Mouse (Mus musculus) forebrain, postnatal 0 days (tissue): Measurements from ENCODE around the gene Pde4d. TPM values are rescaled to one million over a fixed set of nuclear protein-coding genes. Genes with fewer than 3 reads are reported as not detected.
A peak's percentile ranks its signal among the peaks of the same experiment; 100 is the strongest.

Source experiments
- ATAC-seq: fragments of 200-750 bp; cut with Nextera tagmentation; 2 replicates; pipeline ENCODE4 v1.8.0; 2017; ENCODE audit warnings: mild to moderate bottlenecking, moderate library complexity
- DNase-seq: peaks from one replicate; pipeline ENCODE4 v3.0.0-alpha.2; 2015
- H3K27ac ChIP-seq: fragments of 300-500 bp; sonication (generic); 2 replicates; pipeline ENCODE4 v1.5.1; 2014; ENCODE audit warnings: low read depth, mild to moderate bottlenecking, antibody characterized with exemption, low read length, moderate library complexity, mixed read lengths
- H3K27me3 ChIP-seq: fragments of 300-500 bp; sonication (generic); 2 replicates; pipeline ENCODE4 v1.6.1; 2014; ENCODE audit warnings: mild to moderate bottlenecking, low read length, mixed read lengths; ENCODE audit not compliant: insufficient read depth
- H3K36me3 ChIP-seq: fragments of 300-500 bp; sonication (generic); 2 replicates; pipeline ENCODE4 v1.6.1; 2014; ENCODE audit warnings: mild to moderate bottlenecking, moderate library complexity; ENCODE audit not compliant: insufficient read depth
- H3K4me1 ChIP-seq: fragments of 300-500 bp; sonication (generic); 2 replicates; pipeline ENCODE4 v1.6.1; 2014; ENCODE audit warnings: antibody characterized with exemption; ENCODE audit not compliant: insufficient read depth
- H3K4me2 ChIP-seq: fragments of 300-500 bp; sonication (generic); 2 replicates; pipeline ENCODE4 v1.6.1; 2014; ENCODE audit warnings: low read depth, mild to moderate bottlenecking, moderate library complexity
- H3K4me3 ChIP-seq: fragments of 300-500 bp; sonication (generic); 2 replicates; pipeline ENCODE4 v1.5.1; 2014; ENCODE audit warnings: low read depth, low read length, mixed read lengths
- H3K9ac ChIP-seq: fragments of 300-500 bp; sonication (generic); 2 replicates; pipeline ENCODE4 v1.6.1; 2014; ENCODE audit warnings: mild to moderate bottlenecking
- H3K9me3 ChIP-seq: fragments of 300-500 bp; sonication (generic); 2 replicates; pipeline ENCODE4 v1.6.1; 2016; ENCODE audit warnings: low read length
- CTCF ChIP-seq: sonication (generic); IDR thresholded peaks from 2 replicates; pipeline ENCODE4 v1.5.1; 2016; ENCODE audit warnings: antibody characterized with exemption, control low read depth, low read depth
- WGBS: fragments of 180-500 bp; shearing (Covaris S2); extraction: QIAGEN DNeasy Blood & Tissue Kit; methylation state at CpG from one replicate; pipeline ENCODE4 v1.1.7; 2014; 5-methylcytosine and 5-hydroxymethylcytosine counted together
- polyA plus RNA-seq: library from polyadenylated mRNA; unstranded; fragments of >200 nt; fragmentation: Nextera tagmentation; extraction: Ambion mirVana; gene quantifications from 2 replicates; pipeline ENCODE4 v1.2.1, GENCODE M21; 2015
- total RNA-seq: library from RNA; depleted of rRNA; stranded (reverse); fragments of >200 nt; gene quantifications from 2 replicates; pipeline ENCODE4 v1.2.3, GENCODE M21; 2014

Pde4d gene
- total and polyA plus RNA-seq, 2 experiments from 2014 or later, result 13.2 to 78.8 TPM

- DNase-seq (peak; percentile 94), ATAC-seq (peak; percentile 94)
- Histone ChIP-seq H3K4me1 (no peaks in the 10 kb centered on the region), H3K4me2 (peak overlapping the region; percentile 45), H3K4me3 (no peak overlapping the region), H3K9ac (peak overlapping the region; percentile 34), H3K36me3 (peaks cover 3% of the 10 kb centered on the region; the same call in 1 of the 2 replicates), H3K9me3 (no peaks in the 10 kb centered on the region), H3K27ac (no peak overlapping the region), H3K27me3 (no peaks in the 10 kb centered on the region)
- peak; percentile 97 for TF ChIP-seq CTCF
- 3% methylated on average over 11 of the region's 11 CpGs for WGBS
Observed at GRCm38 (mm10) chr13:109776116-109776515, 1326.4 kb downstream of the Pde4d start.

- ATAC-seq (no peak), DNase-seq (no peak)
- no peaks in the 10 kb centered on the region for H3K9me3 ChIP-seq
- no peak overlapping the region for H3K27ac ChIP-seq
- H3K4me3 ChIP-seq, result no peak overlapping the region
- WGBS, result 13% methylated on average over 3 of the region's 3 CpGs
- H3K4me2 ChIP-seq, result no peak overlapping the region
- H3K9ac ChIP-seq, result no peak overlapping the region
- no peaks in the 10 kb centered on the region for H3K27me3 ChIP-seq
- H3K36me3 ChIP-seq, result no peaks in the 10 kb centered on the region; the same call in 1 of the 2 replicates
- TF ChIP-seq CTCF, result no peak
- H3K4me1 ChIP-seq, result no peaks in the 10 kb centered on the region
Observed at GRCm38 (mm10) chr13:109776995-109777394, 1327.2 kb downstream of the Pde4d start.

GRCm38 (mm10) chr13:109777441-109777840 is 1327.7 kb downstream of the Pde4d start:
- Histone ChIP-seq H3K4me1 (no peaks in the 10 kb centered on the region), H3K4me2 (no peak overlapping the region), H3K27me3 (no peaks in the 10 kb centered on the region), H3K4me3 (no peak overlapping the region), H3K36me3 (no peaks in the 10 kb centered on the region; the same call in 1 of the 2 replicates), H3K27ac (no peak overlapping the region), H3K9me3 (no peaks in the 10 kb centered on the region), H3K9ac (no peak overlapping the region)
- 68% methylated on average over 5 of the region's 5 CpGs for WGBS
- DNase-seq, result no peak
- TF ChIP-seq CTCF, result no peak
- ATAC-seq, result no peak

- H3K4me2 ChIP-seq, result no peak overlapping the region
- ATAC-seq, result no peak
- no peak overlapping the region for H3K27ac ChIP-seq
- WGBS, result 33% methylated on average over 9 of the region's 9 CpGs
- no peak overlapping the region for H3K9ac ChIP-seq
- TF ChIP-seq CTCF, result no peak
- H3K36me3 ChIP-seq, result no peaks in the 10 kb centered on the region
- no peaks in the 10 kb centered on the region for H3K4me1 ChIP-seq
- DNase-seq, result no peak
- H3K4me3 ChIP-seq, result no peak overlapping the region
- H3K27me3 ChIP-seq, result no peaks in the 10 kb centered on the region
- no peaks in the 10 kb centered on the region for H3K9me3 ChIP-seq
Observed at GRCm38 (mm10) chr13:109778297-109778835, 1328.6 kb downstream of the Pde4d start.

GRCm38 (mm10) chr13:109781466-109781865 is 1331.7 kb downstream of the Pde4d start:
- Histone ChIP-seq H3K4me2 (no peak overlapping the region), H3K27ac (no peak overlapping the region), H3K27me3 (no peaks in the 10 kb centered on the region), H3K4me3 (no peak overlapping the region), H3K36me3 (no peaks in the 10 kb centered on the region), H3K4me1 (no peaks in the 10 kb centered on the region), H3K9ac (no peak overlapping the region), H3K9me3 (no peaks in the 10 kb centered on the region)
- no peak for ATAC-seq
- no peak for TF ChIP-seq CTCF
- WGBS, result 91% methylated on average over 1 of the region's 1 CpGs
- DNase-seq, result no peak

GRCm38 (mm10) chr13:109788604-109789003 is 1338.9 kb downstream of the Pde4d start:
- no peaks in the 10 kb centered on the region for H3K4me1 ChIP-seq
- no peak for ATAC-seq
- no peak for TF ChIP-seq CTCF

GRCm38 (mm10) chr13:109789151-109789550 is 1339.4 kb downstream of the Pde4d start:
- H3K27me3 ChIP-seq, result no peaks in the 10 kb centered on the region
- no peaks in the 10 kb centered on the region for H3K36me3 ChIP-seq
- H3K4me1 ChIP-seq, result no peaks in the 10 kb centered on the region
- H3K4me2 ChIP-seq, result no peak overlapping the region
- no peak for TF ChIP-seq CTCF
- H3K4me3 ChIP-seq, result no peak overlapping the region
- no peaks in the 10 kb centered on the region for H3K9me3 ChIP-seq
- no peak overlapping the region for H3K9ac ChIP-seq
- DNase-seq (no peak), ATAC-seq (no peak)
- H3K27ac ChIP-seq, result no peak overlapping the region
- WGBS, result 55% methylated on average over 4 of the region's 4 CpGs

More at GRCm38 (mm10) chr13:109788604-109789003, 1338.9 kb downstream of the Pde4d start:
- no peak overlapping the region for H3K27ac ChIP-seq
- DNase-seq, result no peak
- no peaks in the 10 kb centered on the region for H3K36me3 ChIP-seq
- 88% methylated on average over 4 of the region's 4 CpGs for WGBS
- H3K9me3 ChIP-seq, result no peaks in the 10 kb centered on the region
- no peaks in the 10 kb centered on the region for H3K27me3 ChIP-seq
- H3K4me3 ChIP-seq, result no peak overlapping the region
- H3K4me2 ChIP-seq, result no peak overlapping the region
- H3K9ac ChIP-seq, result no peak overlapping the region
